Mouse (Mus musculus) G1E (cell line): ENCODE measurements around the gene Glis2. TPM values are rescaled to one million over a fixed set of nuclear protein-coding genes. Genes with fewer than 3 reads are reported as not detected.

Experiments used
- ATAC-seq: 2 replicates; pipeline ENCODE4 v1.8.0; 2016; ENCODE audit warnings: mild to moderate bottlenecking; ENCODE audit not compliant: insufficient number of reproducible peaks, poor library complexity, low FRiP score, severe bottlenecking; ENCODE audit errors: extremely low read depth
- DNase-seq: peaks from one replicate; pipeline ENCODE4 v3.0.0; 2012; ENCODE audit warnings: low spot score
- H3K27me3 ChIP-seq: 2 replicates; pipeline ENCODE4 v1.6.1; 2012; ENCODE audit warnings: mild to moderate bottlenecking, low read length, inconsistent platforms; ENCODE audit not compliant: insufficient read depth
- H3K36me3 ChIP-seq: replicated peaks from 2 replicates; pipeline ENCODE3; 2012; ENCODE audit warnings: mild to moderate bottlenecking, inconsistent platforms
- H3K4me1 ChIP-seq: 2 replicates; pipeline ENCODE4 v1.6.1; 2012; ENCODE audit warnings: low read depth, low read length, inconsistent platforms, mixed read lengths; ENCODE audit not compliant: insufficient read depth
- H3K4me3 ChIP-seq: 2 replicates; pipeline ENCODE4 v1.5.1; 2012; ENCODE audit warnings: low read depth, mild to moderate bottlenecking, inconsistent platforms, low read length, moderate library complexity, mixed read lengths
- H3K9me3 ChIP-seq: replicated peaks from 2 replicates; pipeline ENCODE4 v1.6.1; 2012; ENCODE audit warnings: inconsistent platforms
- CTCF ChIP-seq: IDR thresholded peaks from 2 replicates; pipeline ENCODE4 v1.5.1; 2012; ENCODE audit warnings: low read depth, low read length, inconsistent platforms, mixed read lengths
- GATA1 ChIP-seq: IDR thresholded peaks from 2 replicates; pipeline ENCODE4 v1.6.1; 2012; ENCODE audit warnings: borderline replicate concordance, low read length, inconsistent platforms, mixed read lengths
- GATA2 ChIP-seq: IDR thresholded peaks from 2 replicates; pipeline ENCODE4 v1.6.1; 2012; ENCODE audit warnings: low read depth, low read length, inconsistent platforms, borderline replicate concordance
- POLR2AphosphoS5 ChIP-seq: IDR thresholded peaks from 2 replicates; pipeline ENCODE4 v1.6.1; 2012; ENCODE audit warnings: low read depth, low read length, inconsistent platforms; ENCODE audit not compliant: insufficient replicate concordance
- TAL1 ChIP-seq: conservative IDR thresholded peaks from 2 replicates; pipeline ENCODE4 v1.6.1; 2012; ENCODE audit warnings: low read depth, low read length, inconsistent platforms, mixed read lengths
- polyA plus RNA-seq: library from polyadenylated mRNA; stranded (reverse); fragments of >175 nt; gene quantifications from 2 replicates; pipeline ENCODE4 v1.2.3, GENCODE M21; 2012
- total RNA-seq, 2 experiments: library from RNA; stranded (forward) in 1 of 2; stranded (reverse) in 1 of 2; fragments of 200-1000 nt in 1 of 2; fragments of >200 nt in 1 of 2; fragmentation: Nextera tagmentation in 1 of 2; gene quantifications; 2 replicates each; pipeline ENCODE4 v1.2.3; 2014 to 2017

Gene Glis2
- total and polyA plus RNA-seq, 3 experiments, result 1.0 to 2.8 (median 2.6) TPM

GRCm38 (mm10) chr16:4596141-4596728 lies 1.7 kb downstream of the Glis2 start:
- Histone ChIP-seq H3K36me3 (no peaks in the 10 kb centered on the region), H3K9me3 (no peaks in the 10 kb centered on the region), H3K4me1 (peaks cover 22% of the 10 kb centered on the region), H3K4me3 (no peak overlapping the region), H3K27me3 (peaks cover 81% of the 10 kb centered on the region)
- ATAC-seq (no peak), DNase-seq (no peak)
- TF ChIP-seq GATA2 (no peak), GATA1 (no peak), POLR2AphosphoS5 (no peak), TAL1 (no peak), CTCF (no peak)

GRCm38 (mm10) chr16:4596836-4597235 lies 2.3 kb downstream of the Glis2 start:
- Histone ChIP-seq H3K4me1 (peaks cover 22% of the 10 kb centered on the region), H3K9me3 (no peaks in the 10 kb centered on the region), H3K27me3 (peaks cover 81% of the 10 kb centered on the region), H3K4me3 (no peak overlapping the region), H3K36me3 (no peaks in the 10 kb centered on the region)
- ATAC-seq (no peak), DNase-seq (no peak)
- no peak for TF ChIP-seq TAL1
- no peak for TF ChIP-seq GATA1
- no peak for TF ChIP-seq CTCF
- no peak for TF ChIP-seq GATA2
- TF ChIP-seq POLR2AphosphoS5, result no peak

- H3K4me3 ChIP-seq, result no peak overlapping the region
- DNase-seq, result no peak
- H3K9me3 ChIP-seq, result no peaks in the 10 kb centered on the region
- no peak for ATAC-seq
- peaks cover 84% of the 10 kb centered on the region for H3K27me3 ChIP-seq
- no peak for TF ChIP-seq GATA1
- no peak for TF ChIP-seq TAL1
- TF ChIP-seq CTCF, result no peak
- no peak for TF ChIP-seq GATA2
- TF ChIP-seq POLR2AphosphoS5, result no peak
- peaks cover 25% of the 10 kb centered on the region for H3K4me1 ChIP-seq
- H3K36me3 ChIP-seq, result no peaks in the 10 kb centered on the region
These were observed 2.8 kb downstream of the Glis2 start for GRCm38 (mm10) chr16:4597296-4597695.

GRCm38 (mm10) chr16:4598041-4598440 lies 3.5 kb downstream of the Glis2 start:
- no peak for ATAC-seq
- no peak overlapping the region for H3K4me3 ChIP-seq
- no peaks in the 10 kb centered on the region for H3K36me3 ChIP-seq
- peaks cover 86% of the 10 kb centered on the region for H3K27me3 ChIP-seq
- no peak for TF ChIP-seq GATA2
- no peak for TF ChIP-seq CTCF
- no peak for TF ChIP-seq POLR2AphosphoS5
- TF ChIP-seq GATA1, result no peak
- H3K4me1 ChIP-seq, result peaks cover 27% of the 10 kb centered on the region
- no peaks in the 10 kb centered on the region for H3K9me3 ChIP-seq
- no peak for DNase-seq

- Histone ChIP-seq H3K4me3 (no peak overlapping the region), H3K36me3 (no peaks in the 10 kb centered on the region), H3K4me1 (peaks cover 23% of the 10 kb centered on the region), H3K27me3 (peaks cover 86% of the 10 kb centered on the region), H3K9me3 (no peaks in the 10 kb centered on the region)
- TF ChIP-seq GATA2 (no peak), GATA1 (no peak), POLR2AphosphoS5 (no peak), TAL1 (no peak), CTCF (no peak)
- ATAC-seq (no peak), DNase-seq (no peak)
These were observed 4.5 kb downstream of the Glis2 start for GRCm38 (mm10) chr16:4598891-4599543.

- no peak for ATAC-seq
- TF ChIP-seq POLR2AphosphoS5 (no peak), GATA2 (no peak), TAL1 (no peak), CTCF (no peak), GATA1 (no peak)
- H3K36me3 ChIP-seq, result no peaks in the 10 kb centered on the region
- no peak for DNase-seq
- no peaks in the 10 kb centered on the region for H3K9me3 ChIP-seq
- H3K27me3 ChIP-seq, result peaks cover 89% of the 10 kb centered on the region
- H3K4me1 ChIP-seq, result peaks cover 24% of the 10 kb centered on the region
- no peak overlapping the region for H3K4me3 ChIP-seq
These were observed 5.1 kb downstream of the Glis2 start for GRCm38 (mm10) chr16:4599616-4600015.
